Mouse (Mus musculus) myocyte (in vitro differentiated cells): Measurements from ENCODE around the gene Ppp1r10.

Experiments
- CEBPB ChIP-seq: IDR thresholded peaks from 2 replicates; pipeline ENCODE4 v1.6.1; 2011; ENCODE audit warnings: mild to moderate bottlenecking, moderate library complexity; ENCODE audit not compliant: poor library complexity, insufficient read depth, severe bottlenecking
- E2F4 ChIP-seq: IDR thresholded peaks from one replicate; pipeline ENCODE4 v1.6.1; 2011; ENCODE audit warnings: mild to moderate bottlenecking, control low read depth, moderate library complexity; ENCODE audit not compliant: insufficient read depth
- MAX ChIP-seq: IDR thresholded peaks from one replicate; pipeline ENCODE4 v1.6.1; 2011; ENCODE audit warnings: low read depth, mild to moderate bottlenecking, control low read depth
- MYOD1 ChIP-seq, 3 experiments: IDR thresholded peaks; one replicate each; pipeline ENCODE4 v1.6.1; 2011; ENCODE audit warnings: control low read depth in 2 of 3, low read depth in 2 of 3, mild to moderate bottlenecking in 2 of 3, moderate library complexity in 1 of 3; ENCODE audit not compliant: insufficient read length in 2 of 3, control insufficient read depth in 1 of 3
- POLR2A ChIP-seq: IDR thresholded peaks from one replicate; pipeline ENCODE4 v1.6.1; 2011; ENCODE audit warnings: low read depth, mild to moderate bottlenecking, control low read depth, moderate library complexity; ENCODE audit not compliant: insufficient read length
- POLR2AphosphoS2 ChIP-seq: IDR thresholded peaks from one replicate; pipeline ENCODE4 v1.6.1; 2011; ENCODE audit warnings: low read depth, control low read depth; ENCODE audit not compliant: insufficient read length
- REST ChIP-seq: IDR thresholded peaks from one replicate; pipeline ENCODE4 v1.6.1; 2011; ENCODE audit warnings: mild to moderate bottlenecking, control low read depth, moderate library complexity; ENCODE audit not compliant: insufficient read depth, insufficient read length
- TCF12 ChIP-seq: IDR thresholded peaks from one replicate; pipeline ENCODE4 v1.6.1; 2011; ENCODE audit warnings: mild to moderate bottlenecking, control low read depth; ENCODE audit not compliant: poor library complexity, insufficient read depth, severe bottlenecking
- TCF3 ChIP-seq: IDR thresholded peaks from one replicate; pipeline ENCODE4 v1.6.1; 2011; ENCODE audit warnings: low read depth, control low read depth; ENCODE audit not compliant: insufficient read length
- USF1 ChIP-seq: IDR thresholded peaks from one replicate; pipeline ENCODE4 v1.6.1; 2011; ENCODE audit warnings: low read depth, mild to moderate bottlenecking, control low read depth, moderate library complexity

DNA sequence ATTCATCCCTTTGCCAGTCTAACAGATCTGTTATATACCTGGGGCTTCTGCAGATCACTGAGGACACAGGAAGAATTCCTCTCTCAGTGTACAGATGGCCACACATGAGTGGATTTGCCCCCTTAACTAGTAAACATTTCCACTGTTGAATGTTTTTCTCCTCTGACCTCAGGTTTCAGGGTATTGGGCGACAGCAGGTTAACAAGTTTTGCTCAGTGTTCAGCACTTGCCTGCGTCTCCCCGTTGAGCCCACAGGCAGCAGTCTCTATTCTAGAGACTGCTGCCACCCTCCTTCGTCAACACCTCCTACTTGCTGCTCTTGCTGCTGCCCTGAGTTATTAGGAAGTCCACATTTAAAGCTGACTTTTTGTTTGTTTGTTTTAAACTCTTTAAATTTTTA is 5.5 kb downstream of the Ppp1r10 start:
- TF ChIP-seq TCF3 (no peak), TCF12 (no peak), POLR2A (no peak), MAX (no peak), E2F4 (no peak), POLR2AphosphoS2 (peak; percentile 80), CEBPB (no peak), REST (no peak), MYOD1 (IDR thresholded peaks at IDR 0.05; ENCODE audit: control insufficient read depth in 1 of 3, insufficient read length in 2 of 3, low read depth in 2 of 3) (no peak), USF1 (no peak)
